Mouse (Mus musculus) limb, embryonic 11.5 days (tissue): Measurements from ENCODE around the gene Cnn2. TPM values are rescaled to one million over a fixed set of nuclear protein-coding genes. Genes with fewer than 3 reads are reported as not detected.

ENCODE experiments used
- polyA plus RNA-seq: library from polyadenylated mRNA; unstranded; fragments of >200 nt; fragmentation: Nextera tagmentation; extraction: Ambion mirVana; gene quantifications from 2 replicates; pipeline ENCODE4 v1.2.1, GENCODE M21; 2014

Cnn2 gene
- polyA plus RNA-seq, 1 experiment from 2014 or later: 255 TPM

Other genes starting within 250 kb of the Cnn2 start
- gene Polrmt, start 242.0 kb upstream of the Cnn2 start, polyA plus RNA-seq: 32.2 and 36.1 TPM in 2 replicates
- gene Fgf22, start 233.5 kb upstream of the Cnn2 start, polyA plus RNA-seq: 0.17 and 0.33 TPM in 2 replicates
- 112 and 118 TPM in 2 replicates for gene Rnf126, start 221.6 kb upstream of the Cnn2 start, polyA plus RNA-seq
- 1.8 and 1.9 TPM in 2 replicates for gene Fstl3, start 211.3 kb upstream of the Cnn2 start, polyA plus RNA-seq
- gene Prss57, start 197.6 kb upstream of the Cnn2 start, polyA plus RNA-seq: not detected in 2 replicates
- 108 and 109 TPM in 2 replicates for gene Palm, start 195.0 kb upstream of the Cnn2 start, polyA plus RNA-seq
- 0.21 and 0.29 TPM in 2 replicates for gene Misp, start 167.6 kb upstream of the Cnn2 start, polyA plus RNA-seq
- gene Ptbp1, start 134.2 kb upstream of the Cnn2 start, polyA plus RNA-seq: 328 and 351 TPM in 2 replicates
- 16.0 and 19.6 TPM in 2 replicates for gene Prtn3, start 114.1 kb upstream of the Cnn2 start, polyA plus RNA-seq
- gene Plppr3, start 114.0 kb upstream of the Cnn2 start, polyA plus RNA-seq: 95.1 and 95.7 TPM in 2 replicates
- 0.20 TPM in 1 of 2 replicates, not detected in the other for gene Elane, start 102.3 kb upstream of the Cnn2 start, polyA plus RNA-seq
- not detected in 2 replicates for gene Cfd, start 97.7 kb upstream of the Cnn2 start, polyA plus RNA-seq
- 43.1 and 43.8 TPM in 2 replicates for gene Med16, start 79.7 kb upstream of the Cnn2 start, polyA plus RNA-seq
- 6.7 TPM in 1 of 2 replicates, not detected in the other for gene Gm26602, start 77.7 kb upstream of the Cnn2 start, polyA plus RNA-seq
- gene Kiss1r, start 71.6 kb upstream of the Cnn2 start, polyA plus RNA-seq: 0.21 and 0.34 TPM in 2 replicates
- gene R3hdm4, start 67.4 kb upstream of the Cnn2 start, polyA plus RNA-seq: 133 and 138 TPM in 2 replicates
- gene Arid3a, start 61.5 kb upstream of the Cnn2 start, polyA plus RNA-seq: 11.8 and 12.9 TPM in 2 replicates
- gene Wdr18, start 28.4 kb upstream of the Cnn2 start, polyA plus RNA-seq: 141 and 144 TPM in 2 replicates
- 0.23 and 0.41 TPM in 2 replicates for gene Grin3b, start 17.9 kb upstream of the Cnn2 start, polyA plus RNA-seq
- gene Tmem259, start 4.3 kb upstream of the Cnn2 start, polyA plus RNA-seq: 15.7 and 15.9 TPM in 2 replicates
- gene Abca7, start 7.9 kb downstream of the Cnn2 start, polyA plus RNA-seq: 1.3 and 1.4 TPM in 2 replicates
- gene Arhgap45, start 28.1 kb downstream of the Cnn2 start, polyA plus RNA-seq: 8.5 and 10.8 TPM in 2 replicates
- gene Polr2e, start 51.2 kb downstream of the Cnn2 start, polyA plus RNA-seq: 294 and 308 TPM in 2 replicates
- gene Gpx4, start 58.6 kb downstream of the Cnn2 start, polyA plus RNA-seq: 475 and 534 TPM in 2 replicates
- 8.1 and 10.8 TPM in 2 replicates for gene Sbno2, start 117.0 kb downstream of the Cnn2 start, polyA plus RNA-seq
- gene Stk11, start 127.2 kb downstream of the Cnn2 start, polyA plus RNA-seq: 23.6 and 27.1 TPM in 2 replicates
- gene Atp5d, start 150.0 kb downstream of the Cnn2 start, polyA plus RNA-seq: 416 and 426 TPM in 2 replicates
- gene Cbarp, start 152.3 kb downstream of the Cnn2 start, polyA plus RNA-seq: 4.7 and 6.5 TPM in 2 replicates
- 59.3 and 60.9 TPM in 2 replicates for gene Midn, start 159.7 kb downstream of the Cnn2 start, polyA plus RNA-seq
- gene Cirbp, start 177.4 kb downstream of the Cnn2 start, polyA plus RNA-seq: 67.9 and 68.1 TPM in 2 replicates
- gene 1600002K03Rik, start 184.4 kb downstream of the Cnn2 start, polyA plus RNA-seq: 5.9 and 7.2 TPM in 2 replicates
- 51.3 and 54.8 TPM in 2 replicates for gene Efna2, start 190.9 kb downstream of the Cnn2 start, polyA plus RNA-seq
- 84.6 and 87.1 TPM in 2 replicates for gene Mum1, start 237.8 kb downstream of the Cnn2 start, polyA plus RNA-seq